31 mouse cellular contexts compared by ENCODE assay signal in the genomic region with DNA sequence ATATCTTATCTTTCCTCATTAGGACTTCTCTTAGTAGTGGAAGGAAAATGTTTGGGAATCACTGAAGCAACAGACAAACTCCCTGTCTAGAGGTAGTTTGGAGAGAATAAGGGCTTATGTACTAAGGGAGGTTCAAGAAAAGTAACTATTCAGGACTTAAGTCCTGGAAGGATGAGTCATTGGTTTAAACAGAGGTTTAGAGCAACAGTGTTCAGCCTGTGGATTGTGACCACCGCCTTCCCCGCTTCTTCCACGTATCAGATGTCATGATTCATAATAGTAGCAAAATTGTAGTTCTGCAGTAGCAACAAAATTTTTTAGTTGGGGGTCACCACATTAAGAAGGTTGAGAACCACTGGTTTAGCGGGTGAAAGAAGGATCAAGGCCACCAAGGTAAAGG. TPM values are rescaled to one million over a fixed set of nuclear protein-coding genes. Genes with fewer than 3 reads are reported as not detected.
"Had no signal": no experiment of that assay in that cellular context is flagged by ENCODE, and none has a peak within 500 bp of the region (broad histone marks: within the 10 kb centered on the region; RNA-seq: fewer than 3 reads in every experiment).

No protein-coding gene starts in this region.

- H3K9me3 ChIP-seq: heart, embryonic 13.5 days; heart, embryonic 15.5 days; hindbrain, embryonic 13.5 days; hindbrain, embryonic 15.5 days; intestine, embryonic 15.5 days; limb, embryonic 13.5 days; limb, embryonic 15.5 days; liver, embryonic 12.5 days had no signal

- H3K27me3 ChIP-seq: heart, embryonic 13.5 days; heart, embryonic 15.5 days; hindbrain, embryonic 13.5 days; hindbrain, embryonic 15.5 days; intestine, embryonic 15.5 days; limb, embryonic 13.5 days; limb, embryonic 15.5 days; liver, embryonic 12.5 days had no signal

- H3K4me2 ChIP-seq: heart, embryonic 11.5 days; heart, embryonic 13.5 days; heart, embryonic 15.5 days; hindbrain, embryonic 13.5 days; hindbrain, embryonic 15.5 days; intestine, embryonic 15.5 days; limb, embryonic 13.5 days; limb, embryonic 15.5 days; liver, embryonic 12.5 days had no signal

- H3K27ac ChIP-seq: gastrocnemius, adult 2 months; heart, adult 2 months; heart, embryonic 13.5 days; heart, embryonic 15.5 days; hindbrain, embryonic 13.5 days; hindbrain, embryonic 15.5 days; intestine, embryonic 15.5 days; layer of hippocampus, adult 2 months; limb, embryonic 13.5 days; limb, embryonic 15.5 days; liver, embryonic 12.5 days; liver, embryonic 14.5 days had no signal

- ATAC-seq: inflammation-experienced regulatory T-cells, adult 6 months; intestine, embryonic 15.5 days; intestine, postnatal 0 days; liver, embryonic 12.5 days had no signal

- H3K4me3 ChIP-seq: gastrocnemius, adult 2 months; heart, adult 2 months; heart, embryonic 13.5 days; heart, embryonic 15.5 days; hindbrain, embryonic 13.5 days; hindbrain, embryonic 15.5 days; intestine, embryonic 15.5 days; layer of hippocampus, adult 2 months; limb, embryonic 13.5 days; limb, embryonic 15.5 days; liver, embryonic 12.5 days had no signal

- DNase-seq: gastrocnemius, adult 2 months; gastrocnemius, postnatal 10 days; gastrocnemius, postnatal 25 days; heart, adult 2 months; heart, postnatal 14 days; heart, postnatal 36 days; kidney, adult 18-20 months; kidney, adult 8-10 months; kidney, postnatal 10 days; kidney, postnatal 25 days; kidney, postnatal 4 days; layer of hippocampus, postnatal 36 days; left cerebral cortex, postnatal 4 days had no signal

- H3K4me1 ChIP-seq: heart, embryonic 13.5 days; heart, embryonic 15.5 days; hindbrain, embryonic 13.5 days; hindbrain, embryonic 15.5 days; intestine, embryonic 15.5 days; limb, embryonic 13.5 days; limb, embryonic 15.5 days had no signal

- H3K9ac ChIP-seq: heart, embryonic 13.5 days; heart, embryonic 15.5 days; hindbrain, embryonic 13.5 days; hindbrain, embryonic 15.5 days; intestine, embryonic 15.5 days; limb, embryonic 13.5 days; limb, embryonic 15.5 days; liver, embryonic 12.5 days; liver, embryonic 14.5 days had no signal

RNA-seq across cellular contexts. Expression of a gene that starts 49.7 kb away (rescaled TPM):
- total RNA-seq: hematopoietic stem cell, adult 5-6 weeks; left cerebral cortex, postnatal 4 days; liver, adult 2 months had no signal
- polyA plus RNA-seq: heart, embryonic 11.5 days; heart, embryonic 13.5 days; heart, embryonic 15.5 days; heart, postnatal 0 days; hindbrain, embryonic 11.5 days; hindbrain, embryonic 13.5 days; hindbrain, embryonic 15.5 days; inflammation-experienced regulatory T-cells, adult 6 months; intestine, embryonic 15.5 days; kidney, embryonic 14.5 days; liver, embryonic 12.5 days had no signal
